Mouse (Mus musculus): ENCODE results near the gene Slc12a8. TPM values are rescaled to one million over a fixed set of nuclear protein-coding genes. Genes with fewer than 3 reads are reported as not detected.

The Slc12a8 gene
- total RNA-seq, 2 experiments from 2014 or later = 0.76 to 0.93 TPM

DNA sequence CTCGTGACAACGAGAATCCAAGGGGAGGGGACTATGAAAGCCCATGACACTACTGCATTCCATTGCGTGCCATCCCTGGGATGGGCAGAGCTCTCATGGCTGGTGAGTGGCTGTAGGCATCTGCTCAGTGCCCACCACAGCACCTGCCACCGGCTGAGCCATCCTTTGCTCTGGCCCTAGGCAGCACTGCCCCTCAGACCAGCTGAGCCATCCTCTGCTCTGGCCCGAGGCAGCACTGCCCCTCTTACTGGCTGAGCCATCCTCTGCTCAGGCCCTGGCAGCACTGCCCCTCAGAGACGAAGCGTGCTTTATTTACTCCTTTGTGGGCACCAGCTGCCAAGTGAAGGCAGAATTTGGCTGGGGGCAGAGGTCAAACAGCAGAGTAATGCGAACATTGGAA, 94.2 kb downstream of the Slc12a8 start:
- DNase-seq = no peak

DNA sequence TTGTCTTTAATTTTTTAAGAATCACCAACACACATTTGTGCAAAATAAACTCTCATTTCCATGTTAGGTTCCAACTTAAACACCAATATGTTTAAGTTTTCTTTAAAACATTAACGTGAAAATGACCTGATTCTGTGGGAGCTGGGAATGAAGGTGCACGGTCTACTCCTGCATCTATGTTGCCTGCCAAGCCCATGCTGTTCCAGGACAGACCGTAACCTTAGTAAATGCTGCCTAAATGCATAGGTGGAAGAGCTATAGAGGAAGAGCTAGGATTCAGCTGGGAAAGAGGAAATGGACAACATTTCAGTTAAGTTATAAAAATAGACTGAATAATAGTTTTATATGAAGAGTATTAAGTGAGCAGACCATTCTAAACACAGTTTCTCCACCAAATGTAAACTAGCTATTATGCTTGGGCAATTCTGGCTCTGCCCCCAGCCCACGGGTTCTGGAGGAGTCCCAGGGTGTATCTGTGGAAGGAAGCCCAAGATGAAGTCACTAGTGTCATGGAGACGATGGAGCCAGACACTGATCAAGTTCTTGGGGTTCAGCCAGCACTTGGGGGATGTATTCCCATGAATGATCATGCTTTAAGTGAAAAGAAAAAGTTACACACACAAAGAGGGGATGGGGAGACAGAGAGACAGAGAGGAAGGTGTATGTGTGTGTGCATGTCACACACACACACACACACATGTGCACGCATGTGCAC, 95.1 kb downstream of the Slc12a8 start:
- no peak for DNase-seq

GRCm38 (mm10) chr16:33615986-33616385, 98.9 kb downstream of the Slc12a8 start:
- no peak for DNase-seq

GRCm38 (mm10) chr16:33621836-33622235, 104.7 kb downstream of the Slc12a8 start:
- no peak for DNase-seq

- DNase-seq = no peak
Measured at GRCm38 (mm10) chr16:33624586-33624985, 107.5 kb downstream of the Slc12a8 start.

GRCm38 (mm10) chr16:33629539-33629938, 112.4 kb downstream of the Slc12a8 start:
- DNase-seq = no peak

DNA sequence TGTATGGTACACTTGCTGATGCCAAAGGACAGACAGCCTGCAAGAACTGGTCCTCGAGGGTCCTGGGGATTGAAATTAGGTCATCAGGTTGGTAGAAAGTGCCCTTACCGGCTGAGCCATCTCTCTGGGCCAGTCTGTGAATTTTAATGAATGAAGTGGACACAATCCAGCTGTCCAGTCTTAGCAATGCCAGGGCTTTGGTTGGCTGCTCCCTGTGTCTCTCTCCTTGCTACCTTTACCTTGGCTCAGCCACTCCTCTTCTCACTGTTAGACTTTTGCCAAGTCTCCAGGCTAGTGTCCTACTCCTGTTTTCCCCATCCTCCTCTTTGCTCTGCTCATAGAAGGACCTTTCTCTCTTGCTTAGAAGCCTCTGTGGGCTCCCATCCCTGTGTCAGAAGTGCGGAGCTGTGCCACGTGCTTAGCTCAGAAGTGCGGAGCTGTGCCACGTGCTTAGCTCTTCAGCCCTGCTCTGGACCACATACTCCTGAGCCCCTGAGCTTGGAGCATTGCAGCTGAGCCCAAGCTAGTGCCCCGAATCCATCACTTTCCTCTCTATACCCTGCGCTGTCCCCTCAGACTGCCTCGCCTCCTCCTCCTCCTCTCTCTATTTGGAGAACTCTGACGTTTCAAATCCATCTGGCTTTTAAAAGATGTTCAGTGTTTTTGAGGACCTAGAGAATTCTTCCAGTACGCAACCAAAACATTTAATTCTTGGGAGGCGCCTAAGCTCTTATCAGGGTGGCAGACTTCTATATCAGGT, 118.9 kb downstream of the Slc12a8 start:
- no peak for DNase-seq

- no peak for DNase-seq
Measured at GRCm38 (mm10) chr16:33641779-33642178, 124.7 kb downstream of the Slc12a8 start.

DNA sequence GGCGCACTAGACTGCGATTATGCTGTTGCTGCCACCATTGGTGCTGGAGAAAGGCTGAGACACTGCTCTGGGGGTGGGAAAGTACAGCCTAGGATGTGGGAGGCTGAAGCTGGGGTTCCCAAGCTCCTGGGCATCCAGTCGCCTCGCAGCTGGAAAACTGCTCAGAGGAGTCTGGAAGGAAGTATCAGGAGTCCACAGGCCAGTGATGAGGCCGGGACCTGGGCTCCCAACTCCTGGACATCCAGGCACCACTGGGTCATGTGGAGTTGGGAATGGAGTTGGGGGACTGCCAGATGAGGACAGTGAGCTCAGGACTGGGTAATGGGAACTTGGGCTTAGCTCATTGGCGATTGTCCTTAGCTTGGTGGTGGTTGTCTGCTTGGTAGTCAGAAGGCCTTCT, 136.0 kb downstream of the Slc12a8 start:
- DNase-seq = no peak

DNA sequence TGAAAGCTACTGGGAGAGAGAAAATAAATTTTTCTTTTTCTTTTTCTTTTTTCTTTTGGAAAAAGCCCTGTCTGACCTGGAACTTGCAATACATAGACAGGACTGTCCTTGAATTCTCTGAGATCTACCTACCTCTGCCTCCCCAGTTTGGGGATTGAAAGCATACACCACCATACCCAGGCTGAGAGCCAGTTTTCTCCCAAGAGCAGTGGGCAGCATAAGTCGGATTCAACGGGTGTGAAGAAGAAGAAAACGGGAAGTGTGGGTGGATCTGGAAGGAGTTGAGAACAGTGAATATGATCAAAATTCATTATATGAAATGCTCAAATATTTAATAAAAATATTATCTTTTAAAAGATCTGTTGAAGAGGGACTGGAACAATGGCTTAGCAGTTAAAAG, 138.3 kb downstream of the Slc12a8 start:
- no peak for DNase-seq

- DNase-seq = no peak
Measured at GRCm38 (mm10) chr16:33657191-33657590, 140.1 kb downstream of the Slc12a8 start.

GRCm38 (mm10) chr16:33658121-33658520, 141.0 kb downstream of the Slc12a8 start:
- DNase-seq = no peak

- DNase-seq = no peak
Measured at GRCm38 (mm10) chr16:33659521-33659920, 142.4 kb downstream of the Slc12a8 start.

- DNase-seq = peak; percentile 57 to 69
Measured at GRCm38 (mm10) chr16:33660125-33660524, 143.0 kb downstream of the Slc12a8 start.

- no peak for DNase-seq
Measured at GRCm38 (mm10) chr16:33662841-33663240, 145.7 kb downstream of the Slc12a8 start.

- DNase-seq = no peak
Measured at GRCm38 (mm10) chr16:33666226-33666625, 149.1 kb downstream of the Slc12a8 start.

GRCm38 (mm10) chr16:33666985-33667538, 149.9 kb downstream of the Slc12a8 start:
- no peak for DNase-seq

- no peak for DNase-seq
Measured at GRCm38 (mm10) chr16:33668448-33668847, 151.3 kb downstream of the Slc12a8 start.

- DNase-seq = no peak
Measured at GRCm38 (mm10) chr16:33669072-33669471, 151.9 kb downstream of the Slc12a8 start.

GRCm38 (mm10) chr16:33670340-33670739, 153.2 kb downstream of the Slc12a8 start:
- no peak for DNase-seq

GRCm38 (mm10) chr16:33670933-33671332, 153.8 kb downstream of the Slc12a8 start:
- DNase-seq = no peak

GRCm38 (mm10) chr16:33672188-33672587, 155.1 kb downstream of the Slc12a8 start:
- DNase-seq = no peak

DNA sequence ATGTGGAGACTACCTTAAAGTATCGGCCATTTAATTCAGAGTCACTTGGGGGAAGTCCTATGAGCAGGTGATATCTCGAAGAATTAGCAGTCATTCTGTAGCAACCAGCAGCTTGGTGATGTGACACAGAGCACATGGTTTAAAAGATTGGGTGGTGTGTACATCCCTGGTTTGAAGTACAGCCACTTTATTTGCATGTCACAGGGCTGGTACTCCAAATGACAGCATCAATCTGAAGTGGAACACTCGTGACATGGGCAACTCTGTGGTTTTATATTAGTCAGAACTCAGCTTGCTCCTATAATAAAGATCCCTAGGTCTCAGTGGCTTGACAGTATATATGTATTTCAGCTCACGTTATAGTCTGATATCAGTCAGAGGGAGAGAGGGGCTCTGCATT, 155.5 kb downstream of the Slc12a8 start:
- DNase-seq = no peak

All from adrenal gland, postnatal 36 days (tissue).